Comparison of ENCODE assay signal across 30 mouse cellular contexts in the genomic region with DNA sequence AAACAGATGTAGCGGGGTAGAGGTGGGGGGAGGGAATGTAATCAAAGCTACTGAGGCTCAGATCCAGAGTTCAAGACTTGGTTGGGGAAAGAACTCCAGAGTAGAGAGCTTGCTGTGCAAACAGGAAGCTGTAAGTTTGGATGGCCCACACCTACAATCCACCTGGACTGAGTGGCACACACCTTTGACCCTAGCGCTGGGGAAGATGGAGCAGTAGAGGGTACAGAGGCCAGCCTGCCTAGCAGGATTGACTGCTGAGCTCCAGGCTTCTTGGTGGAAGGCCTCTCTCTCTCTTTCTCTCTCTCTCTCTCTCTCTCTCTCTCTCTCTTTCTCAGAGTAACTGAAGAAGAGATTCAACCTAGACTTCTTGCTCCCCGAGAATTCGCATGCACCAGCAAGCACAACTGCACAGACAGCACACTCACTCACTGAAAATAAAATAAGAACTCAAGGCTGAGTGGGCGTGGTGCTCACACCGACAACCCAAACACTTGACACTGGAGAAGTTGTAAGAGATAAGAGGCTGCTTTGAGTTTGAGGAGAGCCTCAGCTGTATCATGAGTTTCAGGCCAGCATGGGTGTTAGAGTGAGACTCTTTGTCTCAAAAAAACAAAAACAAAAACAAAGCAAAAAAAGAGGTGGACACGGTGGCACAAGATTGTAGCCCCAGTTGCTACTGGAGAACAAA. TPM values are rescaled to one million over a fixed set of nuclear protein-coding genes. Genes with fewer than 3 reads are reported as not detected.
DNase-seq lines count a peak whose midpoint lies in the region; ATAC-seq and TF ChIP-seq lines count a peak whose summit lies in the region.
"Had no signal": no experiment of that assay in that cellular context is flagged by ENCODE, and none has a peak within 500 bp of the region (broad histone marks: within the 10 kb centered on the region; RNA-seq: fewer than 3 reads in every experiment).

No protein-coding gene starts in this region.

- H3K9me3 ChIP-seq in intestine, embryonic 15.5 days: no peaks in the 10 kb centered on the region
- no peaks in the 10 kb centered on the region for H3K9me3 ChIP-seq in liver, embryonic 15.5 days (replicated peaks)
- H3K9me3 ChIP-seq: embryonic facial prominence, embryonic 15.5 days; limb, embryonic 15.5 days; megakaryocyte, embryonic 14.5 days; neural tube, embryonic 13.5 days had no signal

- no peak for TF ChIP-seq POLR2A in lung, adult 2 months (IDR thresholded peaks at IDR 0.05; ENCODE audit: borderline replicate concordance, extremely low read depth, low read depth, low read length)

- H3K36me3 ChIP-seq in intestine, embryonic 15.5 days: no peaks in the 10 kb centered on the region
- H3K36me3 ChIP-seq in liver, embryonic 15.5 days (replicated peaks): no peaks in the 10 kb centered on the region
- H3K36me3 ChIP-seq: embryonic facial prominence, embryonic 15.5 days; limb, embryonic 15.5 days; neural tube, embryonic 13.5 days had no signal

- H3K4me2 ChIP-seq in intestine, embryonic 15.5 days (replicated peaks): no peak overlapping the region; the same call in 1 of the 2 replicates
- H3K4me2 ChIP-seq in liver, embryonic 15.5 days: peak overlapping the region; percentile 34

- no peak for TF ChIP-seq CTCF in lung, adult 2 months (IDR thresholded peaks at IDR 0.05; ENCODE audit: insufficient read depth, low read length)

- 67% methylated on average over 7 of the region's 7 CpGs for WGBS in lung, adult 2 months
- WGBS in intestine, embryonic 15.5 days: 60% methylated on average over 7 of the region's 7 CpGs
- WGBS in liver, embryonic 15.5 days (ENCODE audit: insufficient replicate concordance): 39% methylated on average over 7 of the region's 7 CpGs

- no peak overlapping the region for H3K4me3 ChIP-seq in lung, adult 2 months (replicated peaks; ENCODE audit: extremely low read depth, low read depth, low read length)
- no peak overlapping the region for H3K4me3 ChIP-seq in intestine, embryonic 15.5 days (replicated peaks)
- no peak overlapping the region for H3K4me3 ChIP-seq in liver, embryonic 15.5 days (replicated peaks)

- H3K4me1 ChIP-seq in lung, adult 2 months (ENCODE audit: control insufficient read depth, insufficient read depth, low read length): no peaks in the 10 kb centered on the region; the same call in 1 of the 2 replicates
- H3K4me1 ChIP-seq in intestine, embryonic 15.5 days (replicated peaks): peaks cover 10% of the 10 kb centered on the region; the same call in 1 of the 2 replicates
- peaks cover 45% of the 10 kb centered on the region for H3K4me1 ChIP-seq in liver, embryonic 15.5 days (replicated peaks)

- H3K9ac ChIP-seq in intestine, embryonic 15.5 days: no peak overlapping the region
- H3K9ac ChIP-seq in liver, embryonic 15.5 days: no peak overlapping the region
- H3K9ac ChIP-seq: limb, embryonic 15.5 days had no signal

- no peaks in the 10 kb centered on the region; the same call in 1 of the 2 replicates for H3K27me3 ChIP-seq in intestine, embryonic 15.5 days (replicated peaks)
- peaks cover 15% of the 10 kb centered on the region for H3K27me3 ChIP-seq in liver, embryonic 15.5 days
- H3K27me3 ChIP-seq: embryonic facial prominence, embryonic 15.5 days had no signal

- peak; percentile 29 for DNase-seq in lung, postnatal 36 days
- no peak for DNase-seq in lung, adult 2 months
- no peak for DNase-seq in layer of hippocampus, postnatal 10 days (ENCODE audit: low spot score in 2 of 2)
- no peak for DNase-seq in urinary bladder, adult 2 months (ENCODE audit: low spot score)
- DNase-seq in cerebellum, adult 9-10 months: no peak
- DNase-seq: adrenal gland, adult 8-10 months; cerebellum, postnatal 14 days; embryo, embryonic 11 days; heart, postnatal 4 days; kidney, adult 2 months; kidney, postnatal 14 days; lung, postnatal 10 days; right cerebral cortex, postnatal 25 days; thymus, postnatal 36 days had no signal

- ATAC-seq in common myeloid progenitor, adult 5-6 weeks (replicated peaks; ENCODE audit: low read depth, poor library complexity, severe bottlenecking): peak; percentile 56; the same call in 1 of the 2 replicates
- peak; percentile 64 for ATAC-seq in intestine, embryonic 15.5 days
- 0 out of 2 replicates have a peak, but pooled peaks have one; percentile 50 for ATAC-seq in liver, embryonic 15.5 days (ENCODE audit: insufficient read depth)
- ATAC-seq: hindbrain, postnatal 0 days had no signal

- H3K27ac ChIP-seq in intestine, embryonic 15.5 days: no peak overlapping the region
- H3K27ac ChIP-seq in liver, embryonic 15.5 days (replicated peaks): peak overlapping the region; percentile 72
- H3K27ac ChIP-seq: limb, embryonic 15.5 days; neural tube, embryonic 13.5 days had no signal

RNA-seq across cellular contexts. Expression of gene Sat2, which starts 1.3 kb away (rescaled TPM):
- 3.4 and 6.1 TPM in 2 replicates for polyA plus RNA-seq in lung, adult 2 months (2012; rRNA removed)
- not detected in 2 replicates for total RNA-seq in common myeloid progenitor, adult 5-6 weeks (2017)
- polyA plus RNA-seq in intestine, embryonic 15.5 days (2015; fragmentation: Nextera tagmentation; extraction: Ambion mirVana): 14.1 and 16.7 TPM in 2 replicates
- polyA plus RNA-seq in liver, embryonic 15.5 days (2015; fragmentation: Nextera tagmentation; extraction: Ambion mirVana): 10.2 and 11.1 TPM in 2 replicates
- 10 to 100 TPM; 15.0 to 17.1 TPM for total RNA-seq in layer of hippocampus, postnatal 10 days (2021)
- polyA plus RNA-seq in urinary bladder, adult 2 months (2012; rRNA removed): 18.4 and 19.5 TPM in 2 replicates

RNA-seq across cellular contexts. Expression of gene Shbg, which starts 2.8 kb away (rescaled TPM):
- not detected in 2 replicates for polyA plus RNA-seq in lung, adult 2 months (2012; rRNA removed)
- not detected in 2 replicates for total RNA-seq in common myeloid progenitor, adult 5-6 weeks (2017)
- polyA plus RNA-seq in intestine, embryonic 15.5 days (2015; fragmentation: Nextera tagmentation; extraction: Ambion mirVana): 0.34 and 0.43 TPM in 2 replicates
- 26.6 and 27.2 TPM in 2 replicates for polyA plus RNA-seq in liver, embryonic 15.5 days (2015; fragmentation: Nextera tagmentation; extraction: Ambion mirVana)
- not detected for total RNA-seq in layer of hippocampus, postnatal 10 days (2021)
- polyA plus RNA-seq in urinary bladder, adult 2 months (2012; rRNA removed): not detected in 2 replicates
- total RNA-seq: adrenal gland, adult 8-10 months; gastrocnemius, adult 18-20 months; gastrocnemius, postnatal 4 days; heart, postnatal 4 days; hindbrain, postnatal 0 days; layer of hippocampus, adult 2 months; left cerebral cortex, adult 18-20 months; left cerebral cortex, postnatal 36 days; monocyte, adult 5-6 weeks had no signal
- polyA plus RNA-seq: embryonic facial prominence, embryonic 15.5 days; forebrain, embryonic 11.5 days; hindbrain, postnatal 0 days; limb, embryonic 15.5 days; neural tube, embryonic 13.5 days had no signal

RNA-seq across cellular contexts. Expression of gene Fxr2, which starts 12.3 kb away (rescaled TPM):
- polyA plus RNA-seq in lung, adult 2 months (2012; rRNA removed): 54.4 and 66.9 TPM in 2 replicates
- total RNA-seq in common myeloid progenitor, adult 5-6 weeks (2017): 38.9 and 44.1 TPM in 2 replicates
- polyA plus RNA-seq in intestine, embryonic 15.5 days (2015; fragmentation: Nextera tagmentation; extraction: Ambion mirVana): 15.6 and 21.2 TPM in 2 replicates
- 7.3 and 9.7 TPM in 2 replicates for polyA plus RNA-seq in liver, embryonic 15.5 days (2015; fragmentation: Nextera tagmentation; extraction: Ambion mirVana)
- total RNA-seq in layer of hippocampus, postnatal 10 days (2021): 100 to 1,000 TPM in 1 of 2 experiments, 10 to 100 TPM in 1; 99.2 to 103 TPM
- 74.8 and 85.8 TPM in 2 replicates for polyA plus RNA-seq in urinary bladder, adult 2 months (2012; rRNA removed)

RNA-seq across cellular contexts. Expression of gene Atp1b2, which starts 14.8 kb away (rescaled TPM):
- 8.4 and 15.9 TPM in 2 replicates for polyA plus RNA-seq in lung, adult 2 months (2012; rRNA removed)
- total RNA-seq in common myeloid progenitor, adult 5-6 weeks (2017): 16.9 and 26.2 TPM in 2 replicates
- 5.8 and 6.8 TPM in 2 replicates for polyA plus RNA-seq in intestine, embryonic 15.5 days (2015; fragmentation: Nextera tagmentation; extraction: Ambion mirVana)
- 14.1 and 14.7 TPM in 2 replicates for polyA plus RNA-seq in liver, embryonic 15.5 days (2015; fragmentation: Nextera tagmentation; extraction: Ambion mirVana)
- total RNA-seq in layer of hippocampus, postnatal 10 days (2021): 100 to 1,000 TPM; 456 to 463 TPM
- 23.5 and 46.2 TPM in 2 replicates for polyA plus RNA-seq in urinary bladder, adult 2 months (2012; rRNA removed)
- total RNA-seq: monocyte, adult 5-6 weeks had no signal

RNA-seq across cellular contexts. Expression of gene Sox15, which starts 34.6 kb away (rescaled TPM):
- polyA plus RNA-seq in lung, adult 2 months (2012; rRNA removed): 0.14 and 5.5 TPM in 2 replicates
- 0.87 TPM in 1 of 2 replicates, not detected in the other for total RNA-seq in common myeloid progenitor, adult 5-6 weeks (2017)
- polyA plus RNA-seq in intestine, embryonic 15.5 days (2015; fragmentation: Nextera tagmentation; extraction: Ambion mirVana): 0.20 TPM in 1 of 2 replicates, not detected in the other
- not detected in 2 replicates for polyA plus RNA-seq in liver, embryonic 15.5 days (2015; fragmentation: Nextera tagmentation; extraction: Ambion mirVana)
- not detected for total RNA-seq in layer of hippocampus, postnatal 10 days (2021)
- polyA plus RNA-seq in urinary bladder, adult 2 months (2012; rRNA removed): 33.7 and 43.5 TPM in 2 replicates
- total RNA-seq: adrenal gland, adult 8-10 months; gastrocnemius, adult 18-20 months; gastrocnemius, postnatal 4 days; heart, postnatal 4 days; hindbrain, postnatal 0 days; left cerebral cortex, adult 18-20 months had no signal
- polyA plus RNA-seq: forebrain, embryonic 11.5 days; heart, embryonic 11.5 days; neural tube, embryonic 13.5 days had no signal

Comparison
In these comparisons a context has a peak if more than half of its experiments do, and no peak if none do; other contexts are left out.
1. RNA of gene Shbg, which starts 2.8 kb away (polyA plus RNA-seq): 26.6 to 27.2 TPM in liver, embryonic 15.5 days; 0.34 to 0.43 TPM in intestine, embryonic 15.5 days, not detected in lung, adult 2 months and not detected in urinary bladder, adult 2 months; every median in the first group is over 10 times any median in the second.
2. Peak in every context shown above with its lines, with median percentiles within 50 percentile points of each other: ATAC-seq.